Mouse (Mus musculus) small intestine, adult 2 months (tissue): ENCODE data around the gene Wdr37.

Experiments used
- CTCF ChIP-seq: fragments of 200-500 bp; IDR thresholded peaks from 2 replicates; pipeline ENCODE4 v1.5.1; 2012; ENCODE audit warnings: low read depth, mild to moderate bottlenecking, control low read depth, inconsistent platforms, low read length, moderate library complexity, mixed read lengths; ENCODE audit not compliant: insufficient replicate concordance, insufficient read length; ENCODE audit errors: extremely low read depth
- POLR2A ChIP-seq: fragments of 200-500 bp; IDR thresholded peaks from 2 replicates; pipeline ENCODE4 v1.6.1; 2012; ENCODE audit warnings: low read depth, mild to moderate bottlenecking, control low read depth, inconsistent platforms, low read length, moderate library complexity

DNA sequence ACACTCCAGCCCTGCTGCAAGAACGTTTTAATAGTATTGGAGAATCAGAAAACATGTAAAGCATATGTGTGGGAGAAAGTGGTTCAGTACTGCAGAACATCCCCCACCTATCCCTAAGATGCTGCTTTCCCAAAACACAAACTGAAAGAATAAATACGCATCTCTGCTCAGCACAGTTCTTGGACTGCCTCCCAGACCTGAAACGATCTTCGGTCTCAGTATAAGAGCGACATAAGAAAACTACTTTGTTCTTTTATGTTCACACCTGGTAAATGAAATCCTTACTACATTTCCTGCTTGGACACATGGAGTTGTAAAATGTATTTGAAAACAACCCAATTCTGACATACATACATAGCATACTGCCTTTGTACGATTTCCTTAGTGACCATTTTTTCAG is 71.1 kb downstream of the Wdr37 start:
- TF ChIP-seq CTCF, result no peak
- no peak for TF ChIP-seq POLR2A
